Mouse (Mus musculus): ENCODE results near the gene C1qtnf7. TPM values are rescaled to one million over a fixed set of nuclear protein-coding genes. Genes with fewer than 3 reads are reported as not detected.

Gene C1qtnf7
- polyA plus RNA-seq, 1 experiment: not detected

DNA sequence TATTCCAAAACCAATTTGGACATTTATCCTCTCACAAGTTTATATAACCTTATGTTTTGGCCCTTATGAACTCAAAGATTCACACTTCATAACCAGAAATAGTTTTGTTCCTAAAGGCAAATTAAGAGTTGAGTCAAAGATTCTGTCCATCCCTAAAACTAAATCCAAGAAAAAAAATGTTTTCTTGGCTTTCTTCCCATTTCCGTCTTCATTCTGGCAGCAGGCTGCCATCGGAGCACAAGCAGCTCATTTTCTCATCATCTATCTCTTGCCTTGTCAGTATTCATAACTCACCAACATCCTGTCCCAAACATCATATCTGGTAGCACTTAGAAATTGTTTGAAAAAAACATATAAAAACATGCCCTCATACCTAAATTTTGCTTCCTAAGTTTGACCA is 6.9 kb upstream of the C1qtnf7 start:
- TF ChIP-seq CTCF (IDR thresholded peaks at IDR 0.05; ENCODE audit: low read depth, low read length): no peak
- no peak for TF ChIP-seq POLR2A (IDR thresholded peaks at IDR 0.05; ENCODE audit: borderline replicate concordance, low read depth, low read length)
- Histone ChIP-seq H3K27ac (ENCODE audit: insufficient read depth, low read depth, low read length) (no peak overlapping the region), H3K4me3 (ENCODE audit: insufficient read depth, low read length) (no peak overlapping the region), H3K4me1 (ENCODE audit: control insufficient read depth, insufficient read depth, low read length) (no peaks in the 10 kb centered on the region)

DNA sequence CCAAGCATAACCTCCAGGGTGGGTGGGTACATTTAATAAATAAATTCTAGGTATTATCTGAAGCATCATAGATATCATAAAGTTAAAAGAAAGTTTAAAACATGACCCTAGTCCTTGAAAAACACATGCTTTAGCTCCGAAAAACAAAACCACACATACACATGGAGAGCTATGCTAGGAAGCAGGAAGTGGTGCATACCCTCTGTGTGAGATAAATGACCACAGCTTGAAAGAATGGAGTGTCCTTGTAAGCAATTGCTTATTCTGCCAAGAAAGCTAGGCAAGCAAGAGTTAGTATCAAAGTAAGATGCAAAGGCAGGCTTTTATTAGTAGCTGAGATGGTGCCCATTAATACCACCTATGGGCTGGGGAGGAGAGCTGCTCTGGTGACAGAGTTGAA is 6.4 kb upstream of the C1qtnf7 start:
- H3K27ac ChIP-seq (ENCODE audit: insufficient read depth, low read depth, low read length): no peak overlapping the region
- H3K4me3 ChIP-seq (ENCODE audit: insufficient read depth, low read length): no peak overlapping the region
- no peak for TF ChIP-seq CTCF (IDR thresholded peaks at IDR 0.05; ENCODE audit: low read depth, low read length)
- TF ChIP-seq POLR2A (IDR thresholded peaks at IDR 0.05; ENCODE audit: borderline replicate concordance, low read depth, low read length): no peak
- H3K4me1 ChIP-seq (ENCODE audit: control insufficient read depth, insufficient read depth, low read length): no peaks in the 10 kb centered on the region

- no peaks in the 10 kb centered on the region for H3K4me1 ChIP-seq (ENCODE audit: control insufficient read depth, insufficient read depth, low read length)
- TF ChIP-seq CTCF (IDR thresholded peaks at IDR 0.05; ENCODE audit: low read depth, low read length) (no peak), POLR2A (IDR thresholded peaks at IDR 0.05; ENCODE audit: borderline replicate concordance, low read depth, low read length) (no peak)
- no peak overlapping the region for H3K27ac ChIP-seq (ENCODE audit: insufficient read depth, low read depth, low read length)
- no peak overlapping the region for H3K4me3 ChIP-seq (ENCODE audit: insufficient read depth, low read length)
Observed at GRCm38 (mm10) chr5:43511126-43511525, 4.2 kb upstream of the C1qtnf7 start.

DNA sequence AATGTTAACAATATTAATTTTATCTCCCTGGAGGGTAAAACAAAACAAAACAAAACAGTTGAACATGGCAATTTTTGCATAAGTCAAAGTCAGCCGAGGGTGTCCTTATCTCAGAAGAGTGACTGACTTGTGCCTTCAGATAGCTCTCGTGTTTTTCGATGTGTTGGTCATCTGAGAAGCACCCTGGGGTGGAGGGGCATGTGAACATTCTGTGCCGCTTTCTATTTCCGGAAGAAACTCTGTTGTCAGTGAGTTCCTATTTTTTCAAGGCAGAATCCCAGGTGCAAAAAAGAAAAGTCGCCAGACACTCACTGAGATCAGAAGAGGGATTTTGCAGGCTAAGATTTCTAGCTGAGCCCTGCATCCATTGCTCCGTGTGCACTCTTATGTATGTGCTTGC is 1.2 kb downstream of the C1qtnf7 start:
- no peak overlapping the region for H3K4me3 ChIP-seq (ENCODE audit: insufficient read depth, low read length)
- no peaks in the 10 kb centered on the region for H3K4me1 ChIP-seq (ENCODE audit: control insufficient read depth, insufficient read depth, low read length)
- H3K27ac ChIP-seq (ENCODE audit: insufficient read depth, low read depth, low read length): no peak overlapping the region
- TF ChIP-seq CTCF (IDR thresholded peaks at IDR 0.05; ENCODE audit: low read depth, low read length) (no peak), POLR2A (IDR thresholded peaks at IDR 0.05; ENCODE audit: borderline replicate concordance, low read depth, low read length) (no peak)

- Histone ChIP-seq H3K4me3 (ENCODE audit: insufficient read depth, low read length) (no peak overlapping the region), H3K4me1 (ENCODE audit: control insufficient read depth, insufficient read depth, low read length) (no peaks in the 10 kb centered on the region)
Observed at GRCm38 (mm10) chr5:43517313-43517712, 2.0 kb downstream of the C1qtnf7 start.

DNA sequence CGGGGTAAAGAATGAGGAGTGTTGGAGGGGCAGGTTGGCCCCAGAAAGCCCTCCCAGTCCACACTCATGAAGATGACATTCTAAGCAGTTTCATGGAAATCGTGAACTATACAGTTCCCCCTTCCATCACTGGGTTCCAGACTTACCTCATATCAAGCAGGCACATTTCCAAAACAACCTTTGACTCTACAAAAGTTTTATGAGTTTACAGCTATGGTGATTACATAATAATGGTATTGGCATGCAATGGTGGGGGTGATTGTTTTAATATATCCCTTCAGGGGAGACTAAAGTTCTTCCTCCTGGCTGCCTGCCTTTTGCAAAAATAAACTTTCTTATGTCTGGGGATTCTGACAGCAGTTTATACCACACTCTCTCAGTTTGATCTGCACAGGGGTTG is 4.6 kb downstream of the C1qtnf7 start:
- TF ChIP-seq CTCF (IDR thresholded peaks at IDR 0.05; ENCODE audit: low read depth, low read length) (no peak), POLR2A (IDR thresholded peaks at IDR 0.05; ENCODE audit: borderline replicate concordance, low read depth, low read length) (no peak)
- Histone ChIP-seq H3K4me3 (ENCODE audit: insufficient read depth, low read length) (no peak overlapping the region), H3K27ac (ENCODE audit: insufficient read depth, low read depth, low read length) (no peak overlapping the region), H3K4me1 (ENCODE audit: control insufficient read depth, insufficient read depth, low read length) (no peaks in the 10 kb centered on the region)

More at GRCm38 (mm10) chr5:43517313-43517712, 2.0 kb downstream of the C1qtnf7 start:
- no peak for TF ChIP-seq POLR2A (IDR thresholded peaks at IDR 0.05; ENCODE audit: borderline replicate concordance, low read depth, low read length)
- no peak for TF ChIP-seq CTCF (IDR thresholded peaks at IDR 0.05; ENCODE audit: low read depth, low read length)
- H3K27ac ChIP-seq (ENCODE audit: insufficient read depth, low read depth, low read length): no peak overlapping the region

DNA sequence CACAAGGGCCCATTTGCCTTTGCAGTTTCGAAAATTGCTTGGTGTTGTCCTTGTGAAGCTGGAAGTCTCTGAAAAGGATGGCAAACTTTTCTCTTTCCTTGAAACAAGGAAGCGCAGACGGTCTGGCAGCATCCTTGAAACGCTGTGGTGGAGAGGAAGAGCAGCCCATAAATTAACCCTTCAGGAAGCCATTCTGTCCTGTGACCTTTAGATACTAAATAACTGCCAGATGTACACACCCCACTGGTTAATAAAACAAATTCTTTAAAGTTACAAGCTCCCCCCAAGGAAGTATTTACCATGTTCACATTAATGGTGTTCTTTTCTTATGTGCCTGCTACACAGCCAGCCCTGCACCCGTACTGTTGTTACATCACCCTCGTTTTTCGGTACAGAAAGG is 6.0 kb downstream of the C1qtnf7 start:
- H3K27ac ChIP-seq (ENCODE audit: insufficient read depth, low read depth, low read length): no peak overlapping the region
- TF ChIP-seq CTCF (IDR thresholded peaks at IDR 0.05; ENCODE audit: low read depth, low read length) (no peak), POLR2A (IDR thresholded peaks at IDR 0.05; ENCODE audit: borderline replicate concordance, low read depth, low read length) (no peak)
- no peak overlapping the region for H3K4me3 ChIP-seq (ENCODE audit: insufficient read depth, low read length)
- no peaks in the 10 kb centered on the region for H3K4me1 ChIP-seq (ENCODE audit: control insufficient read depth, insufficient read depth, low read length)

- Histone ChIP-seq H3K4me1 (ENCODE audit: control insufficient read depth, insufficient read depth, low read length) (no peaks in the 10 kb centered on the region), H3K4me3 (ENCODE audit: insufficient read depth, low read length) (no peak overlapping the region), H3K27ac (ENCODE audit: insufficient read depth, low read depth, low read length) (no peak overlapping the region)
- TF ChIP-seq CTCF (IDR thresholded peaks at IDR 0.05; ENCODE audit: low read depth, low read length) (no peak), POLR2A (IDR thresholded peaks at IDR 0.05; ENCODE audit: borderline replicate concordance, low read depth, low read length) (no peak)
Observed at GRCm38 (mm10) chr5:43522866-43523265, 7.5 kb downstream of the C1qtnf7 start.

GRCm38 (mm10) chr5:43526874-43527584 is 11.7 kb downstream of the C1qtnf7 start:
- Histone ChIP-seq H3K4me1 (ENCODE audit: control insufficient read depth, insufficient read depth, low read length) (no peaks in the 10 kb centered on the region), H3K27ac (ENCODE audit: insufficient read depth, low read depth, low read length) (no peak overlapping the region), H3K4me3 (ENCODE audit: insufficient read depth, low read length) (no peak overlapping the region)
- TF ChIP-seq CTCF (IDR thresholded peaks at IDR 0.05; ENCODE audit: low read depth, low read length) (no peak), POLR2A (IDR thresholded peaks at IDR 0.05; ENCODE audit: borderline replicate concordance, low read depth, low read length) (no peak)

- TF ChIP-seq CTCF (IDR thresholded peaks at IDR 0.05; ENCODE audit: low read depth, low read length) (no peak), POLR2A (IDR thresholded peaks at IDR 0.05; ENCODE audit: borderline replicate concordance, low read depth, low read length) (no peak)
- Histone ChIP-seq H3K4me3 (ENCODE audit: insufficient read depth, low read length) (no peak overlapping the region), H3K27ac (ENCODE audit: insufficient read depth, low read depth, low read length) (no peak overlapping the region), H3K4me1 (ENCODE audit: control insufficient read depth, insufficient read depth, low read length) (no peaks in the 10 kb centered on the region)
Observed at GRCm38 (mm10) chr5:43530186-43530585, 14.8 kb downstream of the C1qtnf7 start.

Data from bone marrow macrophage, adult 2 months (primary cell).